Mouse (Mus musculus): ENCODE data around the gene Timd2.
"Not testable (repeated sequence)": the region's sequence is repeated elsewhere in the genome, so short reads cannot be mapped to it uniquely, and the experiment has no call there.

Timd2 gene

DNA sequence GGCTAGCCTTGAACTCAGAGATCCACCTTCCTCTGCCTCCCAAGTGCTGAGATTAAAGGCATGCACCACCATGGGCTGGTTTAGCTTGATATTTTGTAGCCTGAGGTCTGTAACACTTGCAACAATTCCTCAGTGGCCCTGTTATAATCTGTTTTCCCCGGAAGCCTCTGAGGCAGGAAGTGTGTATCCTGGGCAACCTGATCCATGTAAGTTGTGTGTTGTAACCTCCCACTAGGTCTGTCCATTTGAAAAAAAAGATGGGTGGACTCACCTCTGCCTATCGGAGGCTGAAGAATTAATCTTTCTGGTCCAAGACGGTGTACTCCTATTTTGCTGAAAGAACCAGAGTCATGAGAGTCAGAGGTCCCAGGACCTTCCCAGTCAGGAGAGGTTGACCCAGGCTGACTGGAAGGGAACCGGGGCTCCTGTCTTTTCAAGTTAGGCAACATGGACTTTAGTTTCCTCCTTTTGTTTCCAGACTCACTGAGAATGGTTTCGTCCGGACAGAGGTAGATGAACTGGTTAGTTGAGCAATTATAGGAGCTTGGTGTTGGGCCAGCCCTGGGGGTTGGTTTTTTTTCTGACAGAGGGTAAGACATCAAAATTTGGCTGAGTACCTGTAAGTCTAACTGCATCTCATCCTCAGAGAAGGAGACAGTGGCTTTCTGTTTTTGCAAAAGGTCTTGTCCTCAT, at the start of gene Timd2:
Gene Timd2 (minus strand): TSS at position 398 of the 693 bp plus-strand sequence.
- DNase-seq, result no peak

DNA sequence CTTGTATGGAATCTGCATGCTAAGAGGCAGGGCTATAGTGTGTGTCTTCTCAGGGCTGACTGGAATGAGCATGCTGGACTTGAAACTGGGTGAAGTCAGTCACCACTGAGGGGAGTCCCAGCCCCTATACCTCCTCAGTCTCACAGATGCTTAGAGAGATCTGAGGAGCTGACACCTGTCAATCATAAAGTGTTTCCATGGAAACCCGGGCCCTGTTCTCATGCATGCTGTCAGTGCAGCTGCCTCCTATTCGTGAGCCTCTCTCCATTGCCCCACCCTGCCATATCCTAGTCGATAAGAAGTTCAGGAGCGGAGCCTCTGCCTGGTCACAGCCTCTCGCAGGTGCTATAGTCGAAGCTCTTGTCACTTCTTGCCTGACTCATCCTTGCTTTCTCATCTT, 48.9 kb upstream of the Timd2 start:
- DNase-seq, result not testable (repeated sequence)

DNA sequence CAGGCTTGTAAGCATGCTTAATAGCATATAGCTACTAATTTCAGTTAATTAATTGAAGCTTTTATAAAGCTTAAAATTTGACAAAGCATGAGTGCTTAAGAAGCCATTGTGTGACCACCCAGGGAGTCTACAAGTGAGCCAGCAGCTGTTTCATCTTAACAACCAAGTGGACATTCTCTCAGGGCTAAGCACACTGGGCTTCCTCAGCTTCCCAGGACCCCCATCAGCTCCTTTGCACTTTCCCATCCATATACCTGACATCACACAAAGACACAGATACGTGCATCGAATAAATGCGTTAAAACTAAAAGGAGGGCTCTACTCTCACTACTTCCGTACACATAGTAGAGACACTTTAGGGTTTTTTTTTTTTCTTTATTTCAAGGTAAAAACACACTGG, 47.8 kb upstream of the Timd2 start:
- no peak for DNase-seq

DNA sequence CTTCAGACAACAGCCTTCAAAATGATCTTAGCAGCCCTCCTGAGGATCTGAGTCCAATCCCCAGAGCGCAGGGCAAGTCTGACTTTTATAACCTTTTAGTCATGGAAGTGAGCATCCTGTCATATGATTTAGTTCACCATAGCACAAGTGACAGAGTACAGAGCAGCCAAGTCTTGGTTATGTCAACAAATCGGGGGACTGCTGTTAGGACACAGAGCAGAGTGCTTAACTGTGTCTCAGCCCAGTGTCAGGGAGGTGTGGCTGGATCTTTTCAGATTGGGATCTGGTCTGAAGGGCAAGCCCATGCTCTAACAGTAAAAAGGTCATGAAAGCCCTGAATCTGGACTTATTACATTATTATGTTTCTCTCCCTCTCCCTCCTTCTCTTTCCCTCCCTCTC, 46.8 kb upstream of the Timd2 start:
- no peak for DNase-seq

DNA sequence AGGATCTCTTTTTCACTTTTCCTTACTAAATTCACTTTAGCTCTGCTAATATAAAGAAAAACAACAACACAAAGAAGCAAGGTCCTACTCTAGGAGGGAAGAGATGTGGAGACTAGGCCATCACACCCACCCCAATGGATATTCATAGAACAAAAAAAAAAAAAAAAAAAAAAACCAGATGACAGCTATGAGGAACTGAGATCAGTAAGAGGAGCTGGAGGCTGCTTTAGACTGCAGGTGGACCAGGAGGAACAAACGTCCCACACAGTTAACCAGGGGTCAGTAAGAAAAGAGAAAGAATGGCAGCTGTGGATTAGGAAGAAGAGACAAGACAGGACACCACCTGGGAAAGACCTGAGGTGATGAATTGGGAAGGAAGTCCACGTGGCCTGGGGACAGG, 41.1 kb upstream of the Timd2 start:
- DNase-seq, result no peak

DNA sequence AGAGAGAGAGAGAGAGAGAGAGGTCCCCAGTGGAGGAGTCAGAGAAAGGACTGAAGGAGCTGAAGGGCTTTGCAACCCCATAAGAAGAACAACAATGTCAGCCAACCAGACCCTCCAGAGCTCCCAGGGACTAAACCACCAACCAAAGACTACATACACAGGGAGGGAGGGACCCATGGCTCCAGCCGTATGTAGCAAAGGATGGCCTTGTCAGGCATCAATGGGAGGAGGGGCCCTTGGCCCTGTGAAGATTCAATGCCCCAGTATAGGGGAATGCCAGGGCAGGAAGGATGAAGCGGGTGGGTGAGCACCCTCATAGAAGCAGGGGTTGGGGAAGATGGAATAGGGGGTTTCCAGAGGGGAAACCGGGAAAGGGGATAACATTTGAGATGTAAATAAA, 34.9 kb upstream of the Timd2 start:
- DNase-seq, result no peak

DNA sequence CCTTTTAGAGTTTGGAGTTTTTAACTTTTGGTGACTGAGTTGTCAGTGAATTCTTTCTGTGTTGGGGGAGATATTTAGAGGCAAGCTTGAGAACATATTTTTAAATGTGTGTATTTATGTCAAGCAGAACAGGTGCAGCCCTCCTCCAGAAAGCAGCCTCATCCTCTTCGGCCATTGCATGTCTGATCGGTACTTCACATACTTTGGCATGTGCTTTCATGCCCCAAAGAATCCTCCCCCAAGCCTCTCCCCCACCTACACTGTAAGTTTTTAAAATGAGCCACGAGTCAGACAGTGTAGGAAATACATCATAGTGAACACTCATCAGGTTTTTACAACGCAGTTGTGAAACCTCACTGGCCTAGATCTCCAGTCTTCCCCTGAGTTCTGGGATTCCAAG, 34.0 kb upstream of the Timd2 start:
- no peak for DNase-seq

DNA sequence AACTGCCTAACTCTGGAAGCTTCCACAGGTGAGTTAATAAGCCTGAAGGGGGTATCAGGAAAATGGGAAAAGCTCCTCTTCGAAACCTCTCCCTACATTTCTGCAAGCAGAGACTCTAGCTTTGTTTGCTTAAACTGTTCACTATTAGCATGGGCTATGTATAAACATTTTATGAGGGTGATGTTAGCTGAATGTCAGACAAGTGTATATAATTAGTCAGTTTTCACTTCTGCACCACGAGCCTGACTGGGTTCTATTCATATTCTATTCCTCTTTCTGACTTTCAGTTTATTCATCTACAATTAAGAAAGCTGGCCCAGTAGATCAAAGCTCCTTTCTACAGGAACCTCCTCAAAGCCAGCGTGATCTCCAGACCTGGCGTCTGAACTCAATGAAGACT, 32.6 kb upstream of the Timd2 start:
- DNase-seq, result no peak

DNA sequence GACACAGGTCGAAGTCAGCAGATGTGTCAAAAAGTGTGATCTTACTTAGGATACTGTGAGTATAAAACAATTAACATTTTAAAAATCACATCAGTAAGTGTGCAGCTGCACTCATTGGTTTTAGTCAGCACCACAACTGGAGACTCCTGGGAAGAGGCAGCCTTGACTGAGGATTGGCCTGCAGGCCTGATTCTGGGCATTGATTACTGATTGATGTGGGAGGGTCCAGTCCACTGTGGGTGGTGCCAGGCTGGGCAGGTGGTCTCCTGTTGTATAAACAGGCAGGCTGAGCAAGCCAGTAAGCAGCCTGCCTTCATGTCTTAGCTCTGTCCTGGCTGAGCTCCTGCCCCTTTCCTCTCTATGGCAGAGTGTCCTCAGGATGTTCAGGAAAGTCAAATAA, 28.2 kb upstream of the Timd2 start, which contains the start of gene Havcr1:
Gene Havcr1 (plus strand): TSS at position 5 of the 400 bp plus-strand sequence.
- not testable (repeated sequence) for DNase-seq

DNA sequence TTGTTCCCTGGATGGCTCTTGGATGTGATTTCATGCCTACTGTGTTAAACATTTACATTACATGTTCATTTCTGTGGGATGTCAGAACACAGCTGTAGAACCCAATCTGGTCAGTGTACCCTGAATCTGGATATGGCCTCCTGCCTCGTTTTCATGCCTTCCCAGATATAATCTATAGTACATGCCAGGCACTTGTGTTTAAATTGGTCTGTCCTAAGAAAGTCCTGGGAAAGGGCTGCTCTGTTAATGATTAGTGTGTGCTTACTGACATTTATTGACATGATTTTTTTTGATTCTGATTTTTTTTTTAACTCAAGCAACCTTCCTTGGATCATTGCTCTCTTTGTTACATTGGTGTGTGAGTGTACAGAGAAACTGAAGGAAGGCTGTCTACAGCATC, 27.8 kb upstream of the Timd2 start:
- DNase-seq, result no peak

DNA sequence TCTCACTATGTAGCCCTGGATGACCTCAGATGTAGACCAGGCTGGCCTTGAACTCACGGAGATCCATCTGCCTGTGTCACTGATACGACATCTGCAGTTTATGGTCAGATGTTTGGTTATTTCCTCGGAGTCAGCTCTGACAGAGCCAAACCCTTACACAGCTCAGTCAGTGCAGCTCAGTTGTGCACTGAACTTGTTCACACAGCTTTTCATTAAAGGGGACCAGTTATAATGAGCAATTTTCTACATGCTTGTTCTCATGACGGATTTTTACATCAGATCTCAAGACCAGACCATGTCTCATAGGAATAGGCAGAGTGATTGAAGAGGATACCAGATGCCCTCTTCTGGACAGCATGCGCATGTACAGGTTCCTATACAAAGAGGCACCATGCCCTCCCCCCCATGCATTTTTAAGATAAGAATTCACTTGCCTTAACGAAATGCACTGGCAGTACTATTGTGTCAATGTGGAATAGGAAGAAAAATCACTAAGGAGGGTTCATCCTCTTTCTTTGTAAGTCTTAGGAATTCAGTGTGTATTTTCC, 26.5 kb upstream of the Timd2 start:
- peak; percentile 4 for DNase-seq

DNA sequence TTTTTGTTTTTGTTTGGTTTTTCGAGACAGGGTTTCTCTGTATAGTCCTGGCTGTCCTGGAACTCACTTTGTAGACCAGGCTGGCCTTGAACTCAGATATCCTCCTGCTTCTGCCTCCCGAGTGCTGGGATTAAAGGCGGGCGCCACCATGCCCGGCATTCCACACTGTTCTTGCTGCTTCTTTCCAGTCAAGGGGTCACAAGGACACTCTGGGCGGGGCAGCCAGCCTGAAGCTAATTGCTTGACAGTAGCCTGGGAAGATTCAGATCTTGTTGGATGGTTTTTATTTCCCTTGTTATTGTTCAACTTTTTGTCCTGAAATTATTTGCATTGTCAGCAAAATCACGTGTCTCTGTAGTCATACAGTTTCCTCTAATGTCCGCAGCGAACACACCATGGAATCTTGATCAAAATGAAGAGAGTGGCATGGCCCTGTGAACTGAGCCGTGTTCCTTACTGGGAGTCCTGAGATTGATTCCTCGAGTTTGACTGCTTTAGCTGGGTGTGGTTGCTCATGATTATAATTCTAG, 24.7 kb upstream of the Timd2 start:
- DNase-seq, result no peak

DNA sequence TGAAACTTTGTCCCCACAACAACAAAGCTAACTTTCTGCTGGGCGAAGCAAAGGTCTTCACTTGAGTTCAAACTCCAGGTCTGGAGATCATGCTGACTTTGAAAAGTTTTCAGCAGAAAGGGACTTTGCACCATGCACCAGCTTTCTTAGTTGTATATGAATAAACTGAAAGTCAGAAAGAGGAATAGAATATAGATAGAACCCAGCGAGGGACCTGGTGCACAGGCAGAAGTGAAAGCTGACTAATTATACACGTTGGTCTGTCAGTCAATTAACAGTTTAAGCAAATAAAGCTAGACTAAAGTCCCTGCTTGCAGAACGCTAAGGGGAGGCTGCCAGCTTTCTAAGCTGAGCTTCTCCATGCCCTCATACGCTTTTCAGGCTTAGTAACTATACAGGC, 8.0 kb downstream of the Timd2 start:
- no peak for DNase-seq

DNA sequence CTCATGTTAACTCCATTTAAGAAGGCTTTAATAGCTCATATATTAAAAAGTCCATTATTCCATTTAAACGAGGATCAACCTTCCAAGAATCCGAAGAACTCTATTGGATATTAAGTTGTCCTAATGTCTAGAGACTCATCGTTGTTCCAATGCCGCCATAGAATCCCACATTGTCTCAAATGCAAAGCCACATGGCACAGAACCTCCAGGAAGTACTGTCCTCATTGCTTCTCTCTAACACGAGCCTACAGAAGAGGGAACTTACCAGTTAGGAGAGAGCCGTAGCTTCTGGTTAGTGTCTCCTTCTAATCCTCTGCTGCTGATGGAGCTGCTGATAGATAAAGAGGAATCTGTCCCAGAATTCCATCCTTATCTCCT, 8.6 kb downstream of the Timd2 start:
- DNase-seq, result no peak

DNA sequence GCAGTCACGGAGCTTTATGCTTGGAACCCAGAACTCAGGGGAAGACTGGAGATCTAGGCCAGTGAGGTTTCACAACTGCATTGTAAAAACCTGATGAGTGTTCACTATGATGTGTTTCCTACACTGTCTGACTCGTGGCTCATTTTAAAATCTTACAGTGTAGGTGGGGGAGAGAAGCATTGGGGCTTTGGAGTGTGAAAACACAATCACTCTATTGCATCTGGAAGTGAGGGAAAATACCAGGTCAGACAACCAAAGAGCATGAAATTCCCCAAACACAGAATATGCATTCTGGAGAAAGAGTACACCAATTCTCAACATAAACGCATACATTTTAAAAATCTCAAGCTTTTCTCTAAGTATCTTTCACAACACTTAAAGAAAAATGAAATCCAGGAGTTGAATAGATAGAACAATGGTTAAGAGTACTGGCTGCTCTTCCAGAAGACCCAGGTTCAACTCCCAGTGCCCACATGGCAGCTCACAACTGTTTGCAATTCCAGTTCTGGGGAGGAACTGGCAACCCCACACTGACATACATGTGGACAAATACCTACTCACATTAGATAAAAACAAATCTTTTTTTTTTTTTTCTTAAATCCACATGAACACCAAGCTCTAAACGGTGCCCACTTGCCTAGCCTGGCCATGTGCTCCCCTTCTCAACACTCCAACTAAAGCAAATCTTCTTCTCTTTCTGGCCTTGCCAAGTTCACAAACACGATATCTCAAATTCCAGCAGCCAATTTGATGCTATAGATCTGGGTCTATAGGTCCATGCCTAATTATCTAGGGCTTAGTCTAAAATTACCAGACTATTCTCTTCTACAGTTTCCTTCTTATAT, 9.2 kb downstream of the Timd2 start:
- DNase-seq, result no peak

DNA sequence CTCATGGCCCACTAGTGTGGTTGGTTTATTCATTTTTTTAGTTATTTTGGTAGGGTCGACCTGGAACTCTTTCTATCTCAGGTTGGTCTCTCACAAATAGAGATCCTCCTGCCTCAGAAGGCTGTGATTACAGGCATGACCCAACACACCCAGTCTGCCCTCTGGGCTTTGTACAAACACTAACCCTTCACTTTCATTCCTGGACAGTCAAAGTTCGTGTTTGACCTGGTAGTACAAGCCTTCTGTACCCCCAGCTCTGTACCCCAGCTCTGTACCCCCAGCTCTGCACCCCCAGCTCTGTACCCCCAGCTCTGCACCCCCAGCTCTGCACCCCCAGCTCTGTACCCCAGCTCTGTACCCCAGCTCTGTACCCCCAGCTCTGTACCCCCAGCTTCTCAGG, 11.0 kb downstream of the Timd2 start:
- not testable (repeated sequence) for DNase-seq

DNA sequence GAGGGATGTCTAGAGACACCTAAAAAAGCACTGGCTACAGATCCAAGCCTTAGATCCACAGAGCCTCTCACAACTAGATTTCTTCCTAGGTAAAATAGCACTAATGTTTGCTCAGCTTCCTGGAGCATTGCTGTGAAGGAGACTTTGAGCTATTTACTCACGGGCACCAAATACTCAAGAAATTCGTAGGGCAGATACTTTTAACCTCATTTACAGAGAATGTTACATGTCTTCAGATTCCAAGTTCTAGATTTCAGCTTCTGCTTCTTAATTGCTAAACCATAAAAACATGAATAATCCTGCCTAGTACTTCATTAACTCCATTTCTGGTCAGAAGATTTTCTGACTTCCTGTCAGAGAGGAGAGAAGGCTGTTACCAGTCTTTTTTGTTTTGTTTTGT, 16.7 kb downstream of the Timd2 start:
- no peak for DNase-seq

DNA sequence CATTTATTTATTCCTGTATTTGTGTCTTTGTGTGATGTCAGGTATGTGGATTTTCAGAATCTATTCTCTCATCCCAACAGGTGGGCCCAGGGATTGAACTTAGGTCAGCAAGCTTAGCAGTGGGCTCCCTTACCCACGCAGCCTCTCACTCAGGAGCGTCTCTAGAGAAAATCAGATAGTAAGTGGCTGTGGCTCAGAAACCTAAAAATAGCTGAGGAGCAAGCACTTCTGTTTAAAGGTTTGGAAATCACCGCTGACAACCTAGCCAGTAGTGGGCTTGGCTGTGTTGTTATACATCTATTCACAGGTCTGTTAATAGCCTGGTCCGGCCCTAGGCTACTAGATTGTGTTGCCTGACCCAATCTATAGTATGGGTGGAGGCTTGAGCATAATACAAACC, 23.1 kb downstream of the Timd2 start:
- no peak for DNase-seq

DNA sequence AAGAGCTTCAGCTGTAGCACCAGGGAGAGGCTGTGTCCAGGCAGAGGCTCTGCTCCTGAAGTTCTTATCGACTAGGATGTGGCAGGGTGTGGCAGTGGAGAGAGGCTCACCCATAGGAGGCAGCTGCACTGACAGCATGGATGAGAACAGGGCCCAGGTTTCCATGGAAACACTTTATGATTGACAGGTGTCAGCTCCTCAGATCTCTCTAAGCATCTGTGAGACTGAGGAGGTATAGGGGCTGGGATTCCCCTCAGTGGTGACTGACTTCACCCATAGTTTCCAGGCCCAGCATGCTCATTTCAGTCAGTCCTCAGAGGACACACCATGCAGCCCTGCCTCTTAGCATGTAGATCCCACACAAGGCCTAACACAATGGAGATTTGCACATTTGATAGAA, 24.0 kb downstream of the Timd2 start:
- DNase-seq, result no peak

DNA sequence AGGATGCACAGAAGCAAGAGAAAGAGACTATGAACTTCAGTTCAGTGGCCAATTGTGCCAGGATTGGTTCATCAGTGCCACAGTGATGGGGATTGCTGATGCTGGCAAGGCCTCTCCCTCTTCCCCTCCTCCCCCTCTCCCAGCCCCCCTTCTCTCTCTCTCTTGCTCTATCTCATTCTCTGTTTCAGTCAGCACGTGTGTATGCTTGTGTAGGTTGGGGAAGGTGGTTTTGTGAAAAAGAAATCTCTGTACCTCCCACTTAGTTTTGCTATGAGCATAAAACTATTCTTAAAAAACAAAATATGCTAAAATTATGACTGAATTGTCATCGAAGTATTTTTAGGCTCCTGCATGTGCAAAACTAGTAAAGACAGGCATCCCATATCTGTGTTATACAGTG, 38.9 kb downstream of the Timd2 start:
- no peak for DNase-seq

DNA sequence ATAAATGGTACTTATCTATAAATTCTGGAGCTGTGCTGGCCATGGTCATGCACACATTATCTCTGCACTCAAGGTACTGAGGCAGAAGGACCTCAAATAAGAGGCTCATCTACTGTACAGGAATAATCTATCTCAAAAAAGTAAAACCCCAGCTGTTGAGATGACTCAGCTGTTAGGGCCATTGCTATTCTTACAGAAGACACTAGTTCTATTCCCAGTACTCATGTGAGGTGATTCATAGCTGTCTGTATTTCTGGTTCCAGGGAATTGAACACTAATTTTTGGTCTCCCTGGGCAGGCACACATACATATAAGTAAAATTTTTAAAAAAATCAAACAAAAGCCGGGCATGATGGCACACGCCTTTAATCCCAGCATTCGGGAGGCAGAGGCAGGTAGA, 39.8 kb downstream of the Timd2 start:
- DNase-seq, result no peak

DNA sequence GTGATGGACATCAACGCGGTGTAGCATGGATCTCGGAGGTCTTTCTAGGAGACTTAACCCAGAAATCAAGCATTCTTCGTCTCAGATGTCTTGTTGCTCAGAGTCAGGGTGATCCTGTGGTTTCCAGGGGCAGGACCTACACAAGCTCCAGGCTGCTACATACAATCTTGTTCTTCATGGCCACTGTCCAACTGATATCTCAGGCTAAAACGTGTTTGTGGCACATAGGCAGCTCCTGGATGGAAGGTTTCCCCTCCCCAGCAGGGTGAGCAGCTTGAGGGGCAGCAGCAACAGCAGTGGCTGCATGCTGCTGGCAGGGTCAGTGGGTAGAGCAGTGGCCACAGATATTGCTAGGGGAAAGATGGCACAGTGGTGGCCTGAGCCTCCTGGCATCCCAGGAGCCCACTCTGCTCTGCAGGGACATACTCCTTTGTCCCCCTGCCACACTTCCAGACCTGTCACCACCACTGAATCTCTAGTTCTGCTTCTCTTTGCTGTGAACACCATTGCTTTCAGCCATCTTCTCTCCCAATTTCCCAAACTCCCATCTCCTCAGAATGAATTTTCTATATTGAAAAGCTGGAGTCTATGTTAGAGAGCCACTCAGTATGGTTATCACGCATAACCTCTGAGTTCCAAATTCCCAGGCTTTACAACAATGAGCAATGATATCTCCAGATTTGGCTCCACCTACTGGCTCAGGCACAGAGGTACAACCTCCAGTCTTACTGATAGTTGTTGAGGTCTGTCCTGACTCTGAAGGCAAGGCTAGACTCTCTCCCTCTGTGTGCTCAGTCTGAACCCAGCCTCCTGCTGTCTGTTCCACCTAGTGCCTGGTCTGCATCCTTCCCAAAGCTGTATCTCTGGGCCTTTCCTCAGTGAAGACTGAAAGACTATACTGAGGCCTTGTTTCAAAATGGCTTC, 41.0 kb downstream of the Timd2 start:
- peak; percentile 24 for DNase-seq

DNA sequence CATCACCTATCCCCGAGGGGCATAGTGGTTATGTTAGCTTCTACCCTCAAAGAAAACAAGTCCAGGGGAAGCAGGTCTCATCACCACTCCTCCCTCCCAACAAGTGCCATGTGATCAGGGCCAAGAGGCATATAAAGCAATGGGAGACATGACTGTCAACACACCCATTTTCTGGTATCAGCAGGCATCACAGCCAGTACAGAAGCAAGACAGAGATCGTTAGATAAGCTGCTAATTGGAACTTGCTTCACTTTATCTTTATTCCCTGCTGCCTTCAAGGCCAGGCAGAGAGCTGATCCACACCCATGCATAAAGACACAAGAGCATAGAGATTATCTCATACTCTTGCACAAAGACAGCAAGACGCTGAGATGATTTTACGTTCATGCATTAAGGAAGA, 43.6 kb downstream of the Timd2 start:
- DNase-seq, result peak; percentile 11
